Mouse (Mus musculus) adrenal gland, adult 8-10 months (tissue): Measurements from ENCODE around the gene Narfl. TPM values are rescaled to one million over a fixed set of nuclear protein-coding genes. Genes with fewer than 3 reads are reported as not detected.
"Not testable (repeated sequence)": the region's sequence is repeated elsewhere in the genome, so short reads cannot be mapped to it uniquely, and the experiment has no call there.

Experiments
- DNase-seq: peaks from one replicate; pipeline ENCODE4 v3.0.0; 2022
- total RNA-seq, 4 experiments: library from RNA; stranded (reverse); gene quantifications; 2 replicates each; pipeline ENCODE4 v1.2.4; 2022

The Narfl gene
- 10 to 100 TPM; 34.8 to 45.2 (median 40.1) TPM for total RNA-seq

DNA sequence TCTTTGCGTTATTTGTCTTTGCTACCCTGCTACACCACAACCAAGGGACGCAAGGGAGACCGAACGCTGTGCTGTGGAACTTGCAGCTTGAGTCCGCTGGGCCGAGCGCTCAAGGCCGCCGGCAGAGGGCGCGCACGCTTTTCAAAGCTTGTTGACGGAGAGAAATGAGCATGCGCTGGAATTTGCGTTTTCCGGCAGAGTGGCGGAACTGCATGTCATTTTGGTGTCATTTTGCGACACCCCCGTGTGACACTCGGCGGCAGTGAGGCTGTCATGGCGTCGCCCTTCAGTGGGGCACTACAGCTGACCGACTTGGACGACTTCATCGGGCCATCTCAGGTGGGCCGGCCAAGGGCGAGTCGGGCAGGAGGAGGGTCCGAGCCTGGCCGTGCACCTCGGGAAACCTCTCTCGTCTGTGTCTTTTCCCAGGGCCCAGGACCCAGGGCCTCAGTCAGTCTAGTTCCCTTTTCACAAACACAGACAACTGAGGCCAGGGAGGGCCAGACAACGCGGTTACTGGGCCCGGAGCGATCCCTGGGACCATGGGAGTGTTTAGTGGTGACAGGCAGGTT is at the start of gene Narfl:
Narfl (plus strand) TSS at position 228 of the 572 bp plus-strand sequence.
- peak; percentile 95 for DNase-seq

DNA sequence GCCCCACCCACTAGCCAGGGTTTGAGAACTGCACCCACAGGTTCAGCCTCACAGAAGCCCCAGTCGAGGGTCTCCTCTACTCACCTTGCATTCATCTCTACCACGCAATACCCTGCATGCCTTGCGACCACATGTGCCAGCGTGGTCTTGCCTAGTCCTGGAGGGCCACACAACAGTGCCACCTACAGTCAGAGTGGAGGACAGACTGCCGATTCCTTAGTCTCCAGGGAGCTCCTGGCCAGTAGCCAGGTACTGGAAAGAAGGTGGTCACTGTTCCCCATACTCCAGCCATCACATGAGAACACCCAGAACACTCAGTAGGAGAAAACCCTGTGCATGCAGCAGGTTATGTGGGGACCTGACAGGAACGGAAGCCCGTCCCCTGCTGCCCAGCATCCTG is 49.7 kb upstream of the Narfl start:
- no peak for DNase-seq

DNA sequence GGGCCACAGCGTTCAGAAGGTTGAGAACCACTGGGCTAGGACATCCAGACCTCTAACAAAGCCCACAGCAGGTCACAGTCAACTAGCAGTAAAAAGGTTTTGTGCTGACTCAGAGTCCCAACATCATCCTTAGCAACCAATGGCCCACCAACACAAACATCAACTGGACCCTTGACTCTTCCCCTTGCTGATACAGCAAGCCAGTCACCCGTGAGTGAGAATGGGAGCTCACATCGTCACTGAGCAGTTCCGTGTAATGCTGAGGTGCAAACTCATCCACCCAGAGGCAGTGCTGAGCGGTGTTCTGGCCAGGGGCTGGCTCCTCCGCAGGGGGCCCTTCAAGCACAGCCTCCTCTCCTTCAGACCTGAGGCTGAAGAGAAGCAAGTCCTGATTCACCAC is 48.3 kb upstream of the Narfl start:
- no peak for DNase-seq

DNA sequence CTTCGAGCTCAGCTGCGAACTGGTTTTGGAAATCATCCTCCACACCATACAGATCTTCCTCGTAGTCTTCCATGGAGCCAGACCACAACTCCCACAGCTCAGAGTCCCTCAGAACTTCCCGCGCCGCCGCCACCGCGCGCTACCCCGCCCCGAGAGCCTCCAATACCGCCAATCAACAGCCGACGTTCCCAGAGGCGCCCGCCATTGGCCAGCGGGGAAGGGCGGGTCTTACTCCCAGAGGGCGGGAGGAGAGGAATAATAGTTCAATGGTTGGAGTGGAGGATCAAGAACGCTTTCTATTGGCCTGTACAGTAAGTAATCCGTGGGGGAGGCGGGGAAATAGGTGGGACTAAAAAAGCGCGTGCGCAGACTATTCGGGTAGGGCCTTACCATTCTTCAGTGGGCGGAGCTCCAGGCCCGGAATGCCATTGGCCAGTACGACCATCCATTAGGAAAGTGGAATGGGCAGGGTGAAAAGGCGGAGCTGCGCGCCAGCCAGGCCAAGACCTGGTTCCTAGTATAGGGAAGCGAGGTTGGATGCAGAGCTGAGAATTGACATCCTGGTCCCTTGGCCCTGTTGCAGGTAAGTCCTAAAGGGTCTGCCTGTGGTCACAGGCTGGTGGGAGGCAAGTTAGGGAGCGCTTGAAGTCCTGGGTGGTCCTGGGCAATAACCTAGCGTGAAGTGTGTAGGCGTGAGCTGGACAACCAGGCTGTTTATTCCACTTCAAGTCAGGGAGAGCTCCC is 46.1 kb upstream of the Narfl start, which contains the start of the genes Chtf18 and Rpusd1:
Chtf18 (minus strand) TSS at position 155 of the 744 bp plus-strand sequence.
Rpusd1 (plus strand) TSS at position 406 of the 744 bp plus-strand sequence.
- peak; percentile 100 for DNase-seq

GRCm38 (mm10) chr17:25728009-25728270 is 45.6 kb upstream of the Narfl start:
- DNase-seq, result no peak

- DNase-seq, result peak; percentile 73
These were observed 41.5 kb upstream of the Narfl start for GRCm38 (mm10) chr17:25732082-25732481.

- peak; percentile 30 for DNase-seq
These were observed 38.3 kb upstream of the Narfl start for GRCm38 (mm10) chr17:25735246-25735645.

DNA sequence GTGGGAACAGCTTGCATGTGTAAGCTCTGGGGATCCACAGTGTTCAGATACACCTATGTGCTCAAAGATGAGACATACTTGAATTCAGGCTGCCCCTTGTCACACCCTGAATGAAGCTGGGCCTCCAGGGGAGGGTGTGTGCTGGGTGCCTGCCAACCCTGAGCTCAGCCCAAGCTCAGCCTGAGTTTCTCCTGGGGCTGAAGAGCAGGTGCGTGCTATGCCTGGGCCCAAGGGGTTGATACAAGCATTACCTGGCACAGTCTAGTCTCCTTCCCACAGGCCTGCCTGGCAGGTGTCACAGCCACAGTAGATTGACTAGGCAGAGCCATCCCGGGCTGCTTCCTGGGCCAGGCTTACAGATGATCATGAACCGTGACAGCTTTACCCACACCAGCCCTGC is 37.8 kb upstream of the Narfl start, which contains the start of gene Mslnl:
Mslnl (plus strand) TSS at position 298 of the 400 bp plus-strand sequence.
- no peak for DNase-seq

- DNase-seq, result no peak
These were observed 34.7 kb upstream of the Narfl start for GRCm38 (mm10) chr17:25738861-25739260.

- not testable (repeated sequence) for DNase-seq
These were observed 32.1 kb upstream of the Narfl start for GRCm38 (mm10) chr17:25741471-25741870.

DNA sequence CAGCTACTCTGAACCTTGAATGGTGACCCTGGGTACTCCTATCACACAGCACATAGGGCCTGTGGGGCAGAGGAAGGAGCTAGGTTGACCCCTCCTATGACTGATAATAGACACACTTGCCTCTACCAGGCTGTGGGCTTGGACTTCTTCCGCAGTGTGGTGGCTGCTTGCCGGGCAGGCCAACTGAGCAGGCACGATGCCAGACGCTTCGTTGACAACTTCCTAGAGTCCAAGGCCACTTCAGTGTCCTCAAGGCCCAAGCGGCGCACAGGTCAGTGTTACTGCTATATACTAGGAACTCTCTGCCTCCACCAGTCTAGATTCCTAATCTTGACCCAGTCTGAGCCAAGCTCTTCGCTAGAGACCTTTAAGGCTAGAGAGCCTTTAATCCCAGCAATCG is 29.7 kb upstream of the Narfl start:
- DNase-seq, result peak; percentile 75

DNA sequence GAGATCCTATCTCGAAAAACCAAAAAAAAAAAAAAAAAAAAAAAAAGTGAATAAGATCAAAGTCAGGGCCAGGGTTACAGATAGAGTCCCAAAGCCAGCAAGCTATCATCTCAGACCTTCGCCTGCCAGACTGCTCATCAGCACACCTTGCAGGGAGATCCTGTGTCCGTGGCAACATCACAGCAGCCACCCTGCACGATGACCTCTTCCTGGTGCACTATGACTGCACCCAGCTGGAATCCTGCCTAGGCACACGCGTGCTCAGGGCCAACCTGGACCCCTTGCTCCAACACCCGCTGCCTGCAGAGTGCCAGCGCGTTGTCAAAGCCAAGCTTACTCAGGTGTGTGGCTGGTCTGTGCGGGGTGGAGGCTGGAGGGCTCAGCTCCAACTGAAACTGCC is 29.3 kb upstream of the Narfl start:
- peak; percentile 47 for DNase-seq

- peak; percentile 39 for DNase-seq
These were observed 25.3 kb upstream of the Narfl start for GRCm38 (mm10) chr17:25748238-25748637.

DNA sequence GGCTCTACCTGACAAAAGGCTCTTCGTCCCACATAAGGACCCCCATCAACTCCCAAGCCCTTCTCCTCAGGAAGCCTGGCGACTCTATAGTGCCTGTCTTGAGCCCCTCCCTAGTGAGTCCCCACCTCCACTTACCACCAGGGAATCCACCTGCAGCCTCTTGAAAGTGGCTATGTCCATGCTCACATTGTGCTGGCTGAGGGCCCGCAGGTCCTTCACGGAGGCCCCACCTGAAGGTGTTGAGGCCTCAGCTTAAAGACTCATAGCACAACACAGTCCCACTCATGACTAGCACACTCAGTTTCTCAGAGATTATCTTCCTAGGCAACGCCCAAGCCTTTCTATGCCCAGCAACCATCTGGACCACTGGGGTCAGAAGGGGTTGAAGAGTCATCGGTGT is 24.3 kb upstream of the Narfl start:
- no peak for DNase-seq

DNA sequence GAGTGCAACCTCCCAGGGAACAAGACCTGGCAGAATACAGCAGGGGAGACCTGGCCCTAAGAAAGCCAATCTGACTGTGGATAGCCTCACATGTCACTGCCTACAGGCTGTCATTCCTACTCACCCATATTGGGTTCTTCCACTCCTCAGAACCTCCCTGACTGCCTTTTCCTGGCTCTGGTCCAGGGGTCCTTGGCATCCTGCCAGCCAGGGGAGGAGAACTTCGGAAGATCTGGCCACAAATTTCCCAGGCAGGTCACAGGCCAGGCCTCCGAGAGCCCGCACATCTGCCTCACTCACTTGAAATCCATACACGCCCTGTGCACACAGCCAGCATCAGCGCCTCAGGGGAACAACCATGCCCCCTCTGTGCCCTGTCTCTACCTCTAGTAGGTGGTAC is 22.1 kb upstream of the Narfl start:
- DNase-seq, result peak; percentile 53

DNA sequence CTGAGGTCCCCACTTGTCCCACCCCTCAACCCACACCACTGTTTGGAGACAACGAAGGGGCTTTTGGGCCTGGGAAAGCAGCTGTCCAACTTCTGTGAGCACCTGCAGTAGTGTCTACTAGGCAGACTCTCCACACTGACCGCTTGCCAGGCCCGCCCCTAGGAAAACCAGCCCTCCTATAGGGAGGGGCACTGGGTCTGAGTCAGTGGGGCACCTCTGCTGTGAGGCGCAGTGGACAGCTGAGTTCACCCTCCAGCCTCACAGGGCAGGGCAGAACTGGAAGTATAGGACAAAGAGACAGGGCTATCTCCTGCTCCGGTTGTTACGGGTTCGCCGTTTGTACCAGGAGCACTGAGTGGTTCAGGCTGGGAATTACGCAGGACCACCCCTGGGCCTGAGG is 19.3 kb upstream of the Narfl start, which contains the start of gene Msln:
Msln (minus strand) TSS at position 138 of the 400 bp plus-strand sequence.
- DNase-seq, result no peak

GRCm38 (mm10) chr17:25755086-25755485 is 18.5 kb upstream of the Narfl start:
- no peak for DNase-seq

DNA sequence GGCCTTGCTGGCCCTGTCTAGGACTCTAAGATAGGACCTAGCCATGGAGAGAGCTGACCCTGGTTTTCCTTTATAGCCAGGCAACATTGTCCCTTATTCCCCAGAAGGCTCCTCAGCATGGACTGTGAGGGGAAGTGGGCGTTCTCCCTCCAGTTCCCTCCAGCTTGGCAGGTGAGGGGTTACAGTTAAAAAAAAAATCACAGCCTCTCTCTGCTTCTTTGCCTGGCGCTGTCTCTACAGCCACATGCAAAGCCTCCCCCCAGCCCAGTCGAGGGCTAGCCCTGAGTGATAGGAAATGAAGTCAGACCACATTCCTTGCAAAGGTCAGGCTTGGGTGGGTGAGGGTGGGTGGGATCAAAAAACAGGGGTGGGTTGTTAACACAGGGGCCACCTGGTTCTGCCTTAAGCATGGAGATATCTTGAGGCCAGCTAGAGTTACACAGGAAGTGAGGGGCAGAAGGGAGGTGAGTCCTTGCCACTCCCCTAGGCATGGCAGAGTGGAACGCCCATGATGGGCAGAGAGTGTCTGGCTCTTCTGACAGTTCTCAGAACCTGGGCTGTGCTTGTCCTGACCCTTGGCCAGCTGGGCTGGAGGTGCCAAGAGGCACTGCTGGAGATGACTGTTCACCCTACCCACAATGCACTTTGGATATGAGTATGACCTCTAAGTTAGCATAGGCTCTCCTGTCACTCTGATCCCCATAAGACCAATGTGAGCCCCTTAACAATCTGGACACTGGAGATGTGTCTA is 17.8 kb upstream of the Narfl start:
- DNase-seq, result no peak

- no peak for DNase-seq
These were observed 17.0 kb upstream of the Narfl start for GRCm38 (mm10) chr17:25756378-25757242.

DNA sequence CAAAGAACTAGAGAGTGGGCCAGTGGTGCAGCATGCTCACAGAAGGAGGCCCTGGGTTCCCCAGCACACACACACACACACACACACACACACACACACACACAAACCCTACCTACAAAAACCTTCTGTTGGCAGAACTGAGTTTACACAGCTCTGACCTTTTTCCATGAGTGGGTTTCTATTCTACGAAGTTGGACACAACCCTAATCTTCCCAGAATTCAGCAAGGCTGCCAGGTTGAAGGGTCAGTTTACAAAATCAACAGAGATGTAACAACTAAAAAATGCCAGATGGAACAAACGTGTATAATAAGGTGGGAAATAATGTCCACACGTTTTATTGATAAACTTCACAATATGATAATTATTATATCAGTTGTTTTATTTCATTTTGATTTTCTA is 15.9 kb upstream of the Narfl start:
- DNase-seq, result no peak

DNA sequence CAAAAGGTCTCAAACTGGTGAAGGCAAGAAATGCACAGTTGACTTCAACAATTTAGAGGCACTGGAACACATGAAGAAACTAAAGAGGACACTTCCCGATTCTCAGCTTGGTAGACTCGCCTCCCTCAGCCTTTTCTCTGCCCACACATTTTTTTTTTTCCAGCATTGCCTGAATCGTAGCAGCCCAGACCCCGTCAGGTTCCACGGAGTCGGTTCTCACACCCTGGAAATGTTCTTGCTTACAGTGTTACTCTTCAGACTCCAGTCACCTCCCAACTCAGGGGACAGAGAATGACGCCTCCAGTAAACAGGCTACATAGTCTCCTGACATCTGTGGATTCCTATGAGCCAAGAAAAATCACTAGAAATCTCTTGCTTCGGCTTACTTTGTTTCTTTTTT is 13.4 kb upstream of the Narfl start:
- DNase-seq, result no peak

DNA sequence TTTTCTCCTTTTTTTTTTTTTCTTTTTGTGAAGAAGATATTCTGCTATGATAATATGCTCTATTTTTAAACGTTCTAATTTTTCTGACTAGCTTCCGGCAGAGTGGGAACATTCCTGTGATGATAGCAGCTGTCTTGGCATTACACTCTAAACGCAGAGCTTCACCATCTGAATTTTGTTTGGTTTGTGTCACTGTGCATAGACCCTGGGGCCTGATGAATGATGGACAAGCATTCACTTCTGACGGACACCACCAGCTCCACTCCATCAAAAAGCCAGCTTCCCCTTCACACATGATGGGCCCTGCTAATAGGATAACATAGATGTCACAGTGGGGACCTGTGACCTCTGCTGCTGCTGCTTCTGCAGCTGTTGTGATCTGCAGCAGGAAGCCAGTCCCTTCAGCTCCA is 12.0 kb upstream of the Narfl start:
- DNase-seq, result no peak
